Mouse (Mus musculus) right cerebral cortex, postnatal 4 days (tissue): ENCODE measurements around the gene Trmu.
"Not testable (repeated sequence)": the region's sequence is repeated elsewhere in the genome, so short reads cannot be mapped to it uniquely, and the experiment has no call there.

Experiments used
- DNase-seq: peaks from one replicate; pipeline ENCODE4 v3.0.0-alpha.2; 2022

Gene Trmu

GRCm38 (mm10) chr15:85878848-85879497 lies at the start of gene Trmu:
Gene Trmu (plus strand): TSS chr15:85879312.
- peak; percentile 88 for DNase-seq

GRCm38 (mm10) chr15:85829470-85829869 lies 49.6 kb upstream of the Trmu start:
- no peak for DNase-seq

GRCm38 (mm10) chr15:85831954-85832590 lies 47.0 kb upstream of the Trmu start, which contains the start of gene Ttc38:
Gene Ttc38 (plus strand): TSS chr15:85832306.
- DNase-seq: peak; percentile 72

- no peak for DNase-seq
Measured at GRCm38 (mm10) chr15:85832599-85832998, 46.5 kb upstream of the Trmu start.

- no peak for DNase-seq
Measured at GRCm38 (mm10) chr15:85835335-85835734, 43.8 kb upstream of the Trmu start.

- no peak for DNase-seq
Measured at GRCm38 (mm10) chr15:85836887-85837286, 42.2 kb upstream of the Trmu start.

- peak; percentile 50 for DNase-seq
Measured at GRCm38 (mm10) chr15:85840983-85841382, 38.1 kb upstream of the Trmu start.

- no peak for DNase-seq
Measured at GRCm38 (mm10) chr15:85841796-85842360, 37.2 kb upstream of the Trmu start.

GRCm38 (mm10) chr15:85845071-85845470 lies 34.0 kb upstream of the Trmu start:
- no peak for DNase-seq

GRCm38 (mm10) chr15:85851656-85852392 lies 27.3 kb upstream of the Trmu start:
- no peak for DNase-seq

- no peak for DNase-seq
Measured at GRCm38 (mm10) chr15:85858980-85859489, 20.1 kb upstream of the Trmu start.

- DNase-seq: peak; percentile 86
Measured at GRCm38 (mm10) chr15:85859490-85860031, 19.6 kb upstream of the Trmu start, which contains the start of gene Gtse1. Gene Gtse1 (plus strand): TSS chr15:85859745.

- DNase-seq: not testable (repeated sequence)
Measured at GRCm38 (mm10) chr15:85865913-85866312, 13.2 kb upstream of the Trmu start.

GRCm38 (mm10) chr15:85867696-85868095 lies 11.4 kb upstream of the Trmu start:
- peak; percentile 51 for DNase-seq

- no peak for DNase-seq
Measured at GRCm38 (mm10) chr15:85877336-85877735, 1.8 kb upstream of the Trmu start.

- DNase-seq: no peak
Measured at GRCm38 (mm10) chr15:85879498-85879895, 385 bp downstream of the Trmu start.

GRCm38 (mm10) chr15:85885606-85886005 lies 6.5 kb downstream of the Trmu start:
- DNase-seq: no peak

GRCm38 (mm10) chr15:85889235-85889634 lies 10.1 kb downstream of the Trmu start:
- no peak for DNase-seq

- no peak for DNase-seq
Measured at GRCm38 (mm10) chr15:85891971-85892370, 12.9 kb downstream of the Trmu start.

GRCm38 (mm10) chr15:85892498-85893118 lies 13.5 kb downstream of the Trmu start:
- no peak for DNase-seq

- no peak for DNase-seq
Measured at GRCm38 (mm10) chr15:85893871-85894270, 14.8 kb downstream of the Trmu start.

GRCm38 (mm10) chr15:85896284-85896683 lies 17.2 kb downstream of the Trmu start:
- DNase-seq: peak; percentile 96
